Mouse (Mus musculus) olfactory bulb, adult 2 months (tissue): ENCODE data around the gene Asgr1. TPM values are rescaled to one million over a fixed set of nuclear protein-coding genes. Genes with fewer than 3 reads are reported as not detected.
"Not testable (repeated sequence)": the region's sequence is repeated elsewhere in the genome, so short reads cannot be mapped to it uniquely, and the experiment has no call there.

Source experiments
- H3K27ac ChIP-seq: fragments of 200-500 bp; 2 replicates; pipeline ENCODE4 v1.5.1; 2012; ENCODE audit warnings: low read depth, low read length; ENCODE audit not compliant: insufficient read depth
- H3K4me1 ChIP-seq: fragments of 200-500 bp; 2 replicates; pipeline ENCODE4 v1.6.1; 2012; ENCODE audit warnings: low read length; ENCODE audit not compliant: control insufficient read depth, insufficient read depth
- H3K4me3 ChIP-seq: fragments of 200-500 bp; 2 replicates; pipeline ENCODE4 v1.5.1; 2012; ENCODE audit warnings: mild to moderate bottlenecking, low read depth, low read length, moderate library complexity; ENCODE audit not compliant: insufficient read depth
- CTCF ChIP-seq: fragments of 200-500 bp; IDR thresholded peaks from 2 replicates; pipeline ENCODE4 v1.5.1; 2012; ENCODE audit warnings: low read depth, mild to moderate bottlenecking, low read length, moderate library complexity; ENCODE audit not compliant: insufficient read depth
- POLR2A ChIP-seq: fragments of 200-500 bp; IDR thresholded peaks from 2 replicates; pipeline ENCODE4 v1.6.1; 2012; ENCODE audit warnings: mild to moderate bottlenecking, low read depth, low read length, moderate library complexity; ENCODE audit not compliant: insufficient read depth
- WGBS: fragments of 180-500 bp; shearing (Covaris S2); methylation state at CpG from one replicate; pipeline ENCODE4 v1.1.7; 2018; 5-methylcytosine and 5-hydroxymethylcytosine counted together
- polyA plus RNA-seq: library from polyadenylated mRNA; stranded (reverse); fragments of >200 nt; gene quantifications from 2 replicates; pipeline ENCODE4 v1.2.4, GENCODE M21; 2012; ENCODE audit warnings: low replicate concordance; ENCODE audit not compliant: missing spikeins, insufficient read depth, insufficient read length

Asgr1 gene
- polyA plus RNA-seq, 1 experiment: not detected

DNA sequence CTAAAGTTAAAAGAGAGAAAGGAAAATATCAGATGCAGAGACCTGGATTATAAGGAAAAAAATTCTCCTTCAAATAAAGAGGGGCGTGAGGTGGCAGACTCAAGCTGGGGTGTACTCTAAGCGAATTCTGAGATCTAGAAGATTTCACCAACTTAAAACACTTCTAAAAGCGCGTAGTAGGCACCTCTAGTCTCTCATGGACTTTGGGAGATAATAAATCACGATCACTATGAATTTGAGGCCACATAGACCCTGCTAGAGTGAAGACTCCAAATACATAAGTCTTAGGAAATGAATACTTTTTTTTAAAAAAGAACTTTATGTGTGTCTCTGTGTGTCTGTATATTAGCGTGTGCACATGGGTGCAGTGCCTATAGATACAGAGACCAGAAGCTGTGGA, 38.2 kb upstream of the Asgr1 start:
- no peak for TF ChIP-seq POLR2A
- 64% methylated on average over 6 of the region's 6 CpGs for whole genome bisulfite sequencing
- H3K4me1 ChIP-seq: peaks cover 15% of the 10 kb centered on the region
- no peak overlapping the region for H3K27ac ChIP-seq
- no peak overlapping the region for H3K4me3 ChIP-seq

- H3K27ac ChIP-seq, H3K4me3 ChIP-seq: not testable (repeated sequence)
- WGBS: 69% methylated on average over 2 of the region's 2 CpGs
- peaks cover 15% of the 10 kb centered on the region for H3K4me1 ChIP-seq
Measured at GRCm38 (mm10) chr11:70016177-70016576, 37.7 kb upstream of the Asgr1 start.

GRCm38 (mm10) chr11:70016669-70017068, 37.2 kb upstream of the Asgr1 start, which contains the start of gene Dlg4:
Dlg4 (plus strand) TSS chr11:70016942.
- WGBS: 72% methylated on average over 3 of the region's 3 CpGs
- Histone ChIP-seq H3K4me1 (peaks cover 18% of the 10 kb centered on the region), H3K4me3 (peak within 1 kb of the TSS; percentile 58), H3K27ac (peak within 1 kb of the TSS; percentile 94)
- TF ChIP-seq POLR2A (no peak), CTCF (no peak)

DNA sequence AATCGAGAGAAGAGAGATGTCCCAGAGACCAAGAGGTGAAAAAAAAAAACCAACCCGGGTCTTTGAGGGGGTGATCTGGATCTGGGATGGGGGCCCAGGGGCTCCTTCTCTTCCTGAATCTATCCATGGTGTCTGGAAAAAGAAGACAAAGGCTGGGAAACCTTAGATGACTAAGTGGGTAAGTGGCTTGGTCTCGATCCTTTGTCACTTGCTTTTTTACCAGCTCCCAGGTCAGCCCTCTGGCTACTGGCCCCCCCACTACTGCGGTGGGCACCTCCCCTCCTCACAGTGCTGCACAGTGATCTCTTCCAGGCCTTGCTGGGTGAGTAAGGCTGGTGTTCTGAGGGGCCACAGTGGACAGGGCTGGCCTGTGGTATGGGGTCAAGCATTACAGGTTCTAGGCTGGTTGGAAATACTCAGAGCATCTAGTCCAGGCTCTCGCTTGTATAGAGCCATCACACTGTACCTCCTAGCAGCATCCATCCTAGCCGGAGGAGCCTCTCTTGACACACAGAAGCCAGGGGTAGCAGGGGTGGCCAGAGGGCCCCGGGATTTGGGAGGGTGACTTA, 36.6 kb upstream of the Asgr1 start:
- Histone ChIP-seq H3K4me3 (peak overlapping the region; percentile 58), H3K27ac (peak overlapping the region; percentile 94), H3K4me1 (peaks cover 19% of the 10 kb centered on the region)
- 32% methylated on average over 7 of the region's 7 CpGs for WGBS
- TF ChIP-seq CTCF (no peak), POLR2A (no peak)

- Histone ChIP-seq H3K4me1 (peaks cover 19% of the 10 kb centered on the region), H3K27ac (peak overlapping the region; percentile 94), H3K4me3 (peak overlapping the region; percentile 77)
- WGBS: under 1% methylated on average over 24 of the region's 25 CpGs
- no peak for TF ChIP-seq CTCF
- peak; percentile 12; the same call in 1 of the 2 replicates for TF ChIP-seq POLR2A
Measured at GRCm38 (mm10) chr11:70018131-70018990, 35.5 kb upstream of the Asgr1 start.

- whole genome bisulfite sequencing: 8% methylated on average over 2 of the region's 2 CpGs
Measured at GRCm38 (mm10) chr11:70019495-70020021, 34.3 kb upstream of the Asgr1 start.

DNA sequence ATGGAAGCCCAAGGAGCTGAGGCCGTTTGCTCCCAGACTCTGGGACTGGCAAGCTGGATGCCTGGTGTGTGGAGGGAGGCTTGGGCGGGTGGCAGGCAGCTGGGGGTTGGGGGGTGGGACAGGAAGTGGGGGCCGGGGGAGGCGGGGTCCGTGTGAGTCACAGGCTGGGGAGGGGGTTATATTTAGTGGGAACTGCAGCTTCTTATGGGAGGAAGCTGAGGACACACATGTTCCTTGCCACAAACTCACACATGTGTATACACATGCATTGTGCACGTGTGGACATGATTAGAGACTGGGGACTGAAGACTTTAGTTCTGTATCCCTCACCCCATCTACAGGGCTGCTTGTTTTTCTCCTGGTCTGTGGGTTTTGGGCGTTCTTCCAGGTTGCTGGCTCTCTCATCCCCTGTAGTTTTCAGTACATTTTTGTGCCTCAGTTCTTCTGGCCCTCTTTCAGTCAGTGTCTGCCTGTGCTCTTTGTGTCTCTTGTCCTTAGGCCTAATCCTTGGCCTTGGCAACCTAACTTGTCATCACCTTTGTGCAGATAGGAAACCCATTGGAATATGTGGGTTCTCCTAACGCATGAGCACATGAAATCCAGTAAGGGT, 33.8 kb upstream of the Asgr1 start:
- 3% methylated on average over 8 of the region's 8 CpGs for WGBS
- peak overlapping the region; percentile 77 for H3K4me3 ChIP-seq
- H3K27ac ChIP-seq: peak overlapping the region; percentile 81
- TF ChIP-seq CTCF: no peak
- no peak; the same call in 1 of the 2 replicates for TF ChIP-seq POLR2A
- H3K4me1 ChIP-seq: peaks cover 20% of the 10 kb centered on the region

More at GRCm38 (mm10) chr11:70019495-70020021, 34.3 kb upstream of the Asgr1 start:
- peak overlapping the region; percentile 82 for H3K27ac ChIP-seq
- H3K4me3 ChIP-seq: peak overlapping the region; percentile 77
- peaks cover 20% of the 10 kb centered on the region for H3K4me1 ChIP-seq
- TF ChIP-seq CTCF: no peak
- TF ChIP-seq POLR2A: 0 out of 2 replicates have a peak, but pooled peaks have one; percentile 44

- H3K4me3 ChIP-seq: peak overlapping the region; percentile 56
- H3K27ac ChIP-seq: peak overlapping the region; percentile 81
- H3K4me1 ChIP-seq: peaks cover 23% of the 10 kb centered on the region
- TF ChIP-seq CTCF: peak; percentile 33; the same call in 1 of the 2 replicates
- TF ChIP-seq POLR2A: no peak
- 0% methylated on average over 8 of the region's 8 CpGs for WGBS
Measured at GRCm38 (mm10) chr11:70020731-70021263, 33.1 kb upstream of the Asgr1 start.
